Mouse (Mus musculus) spleen, adult 2 months (tissue): ENCODE measurements around the gene Iqgap1. TPM values are rescaled to one million over a fixed set of nuclear protein-coding genes. Genes with fewer than 3 reads are reported as not detected.
"Not testable (repeated sequence)": the region's sequence is repeated elsewhere in the genome, so short reads cannot be mapped to it uniquely, and the experiment has no call there.

ENCODE experiments used
- DNase-seq, 2 experiments: peaks; one replicate each; pipeline versions ENCODE4 v3.0.0 to v3.0.0-alpha.2; 2012 to 2021; ENCODE audit warnings: low spot score in 2 of 2, low read depth in 1 of 2
- H3K27ac ChIP-seq: fragments of 200-500 bp; 2 replicates; pipeline ENCODE4 v1.5.1; 2012; ENCODE audit warnings: low read length, inconsistent platforms; ENCODE audit not compliant: insufficient read depth
- H3K27me3 ChIP-seq: fragments of 200-500 bp; 2 replicates; pipeline ENCODE4 v1.6.1; 2012; ENCODE audit warnings: mild to moderate bottlenecking, moderate library complexity, low read length, inconsistent platforms; ENCODE audit not compliant: control insufficient read depth, insufficient read depth
- H3K36me3 ChIP-seq: fragments of 200-500 bp; 2 replicates; pipeline ENCODE4 v1.6.1; 2012; ENCODE audit warnings: mild to moderate bottlenecking, low read length, inconsistent platforms; ENCODE audit not compliant: control insufficient read depth, insufficient read depth
- H3K4me1 ChIP-seq: fragments of 200-500 bp; 2 replicates; pipeline ENCODE4 v1.6.1; 2011; ENCODE audit warnings: inconsistent platforms; ENCODE audit not compliant: control insufficient read depth, insufficient read depth, insufficient read length
- H3K4me3 ChIP-seq: fragments of 200-500 bp; 2 replicates; pipeline ENCODE4 v1.5.1; 2011; ENCODE audit warnings: mild to moderate bottlenecking, inconsistent platforms; ENCODE audit not compliant: insufficient read depth, insufficient read length; ENCODE audit errors: extremely low read depth
- CTCF ChIP-seq: fragments of 200-500 bp; IDR thresholded peaks from 2 replicates; pipeline ENCODE4 v1.5.1; 2011; ENCODE audit warnings: mild to moderate bottlenecking, inconsistent platforms; ENCODE audit not compliant: insufficient read depth, insufficient read length, insufficient replicate concordance; ENCODE audit errors: extremely low read depth
- POLR2A ChIP-seq: fragments of 200-500 bp; IDR thresholded peaks from 2 replicates; pipeline ENCODE4 v1.6.1; 2011; ENCODE audit warnings: low read depth, low read length, inconsistent platforms
- WGBS: fragments of 180-500 bp; shearing (Covaris S2); methylation state at CpG from one replicate; pipeline ENCODE4 v1.1.7; 2018; 5-methylcytosine and 5-hydroxymethylcytosine counted together
- polyA plus RNA-seq: library from polyadenylated mRNA; depleted of rRNA; stranded (reverse); fragments of >200 nt; gene quantifications from 2 replicates; pipeline ENCODE4 v1.2.3, GENCODE M21; 2012

Gene Iqgap1
- polyA plus RNA-seq, 1 experiment = 55.9 TPM

GRCm38 (mm10) chr7:80838247-80838646, 12.5 kb upstream of the Iqgap1 start:
- Histone ChIP-seq H3K27me3 (no peaks in the 10 kb centered on the region), H3K27ac (no peak overlapping the region), H3K4me3 (no peak overlapping the region), H3K36me3 (no peaks in the 10 kb centered on the region), H3K4me1 (peaks cover 6% of the 10 kb centered on the region)
- no peak for DNase-seq
- 66% methylated on average over 7 of the region's 7 CpGs for whole genome bisulfite sequencing
- TF ChIP-seq POLR2A (no peak), CTCF (no peak)

DNA sequence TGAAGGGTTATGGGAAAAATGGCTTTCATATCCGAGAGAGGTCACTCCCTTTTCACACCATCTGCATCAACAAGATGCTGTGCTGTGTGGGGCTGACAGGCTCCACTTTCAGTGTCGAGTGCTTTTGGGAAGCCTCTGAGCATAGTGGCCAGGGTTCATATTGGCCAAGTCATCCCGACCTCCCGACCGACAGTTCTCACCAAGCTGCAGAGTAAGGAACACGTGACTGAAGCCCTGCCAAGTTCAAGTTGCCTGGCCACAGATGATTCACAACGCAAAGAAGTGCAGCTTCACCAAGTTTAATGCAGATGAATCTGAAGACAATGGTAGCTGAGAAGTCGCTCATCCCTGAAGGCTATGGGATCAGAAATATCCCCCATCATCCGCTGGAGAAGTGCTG, 12.0 kb upstream of the Iqgap1 start:
- Histone ChIP-seq H3K27me3 (no peaks in the 10 kb centered on the region), H3K4me1 (peaks cover 6% of the 10 kb centered on the region), H3K4me3 (no peak overlapping the region), H3K27ac (no peak overlapping the region), H3K36me3 (no peaks in the 10 kb centered on the region)
- no peak for DNase-seq
- 80% methylated on average over 9 of the region's 9 CpGs for WGBS
- TF ChIP-seq POLR2A (no peak), CTCF (no peak)

DNA sequence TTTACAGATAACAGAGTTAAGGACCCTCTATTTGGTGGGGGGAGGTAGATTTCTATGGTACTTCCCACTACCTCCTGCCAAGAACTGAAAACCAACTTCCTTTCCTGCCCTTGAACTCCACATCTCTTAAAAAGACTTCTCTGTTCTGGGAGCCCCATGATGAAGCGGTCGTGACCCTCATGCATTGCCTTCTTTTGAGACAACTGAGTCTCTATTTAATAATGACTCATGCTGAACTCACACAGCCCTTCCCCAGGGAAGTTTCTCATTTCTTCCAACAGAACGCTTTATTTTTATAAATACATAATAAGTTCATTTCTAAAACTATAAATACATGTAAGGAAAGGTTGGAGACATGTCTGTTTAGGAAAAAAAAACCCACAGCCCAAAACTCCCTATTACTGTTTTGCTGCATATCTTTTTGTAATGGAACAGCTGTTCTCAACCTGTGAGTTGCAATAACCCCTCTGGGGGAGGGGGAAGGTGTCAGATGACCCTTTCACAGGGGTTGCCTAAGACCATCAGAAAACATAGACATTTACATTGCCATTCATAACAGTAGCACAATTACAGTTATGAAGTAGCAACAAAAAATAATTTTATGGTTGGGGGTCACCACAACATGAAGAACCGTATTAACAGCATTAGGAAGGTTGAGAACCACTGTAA, 10.3 kb upstream of the Iqgap1 start:
- H3K27ac ChIP-seq = no peak overlapping the region
- peaks cover 6% of the 10 kb centered on the region for H3K4me1 ChIP-seq
- no peaks in the 10 kb centered on the region for H3K36me3 ChIP-seq
- no peak overlapping the region for H3K4me3 ChIP-seq
- WGBS = 61% methylated on average over 4 of the region's 4 CpGs
- TF ChIP-seq POLR2A (no peak), CTCF (no peak)
- no peak for DNase-seq
- H3K27me3 ChIP-seq = no peaks in the 10 kb centered on the region

- TF ChIP-seq CTCF = no peak
- TF ChIP-seq POLR2A = no peak
- Histone ChIP-seq H3K27ac (0 out of 2 replicates have a peak overlapping the region, but pooled peaks have one; percentile 18), H3K4me3 (no peak overlapping the region)
Observed at GRCm38 (mm10) chr7:80833651-80834532, 8.1 kb upstream of the Iqgap1 start.

DNA sequence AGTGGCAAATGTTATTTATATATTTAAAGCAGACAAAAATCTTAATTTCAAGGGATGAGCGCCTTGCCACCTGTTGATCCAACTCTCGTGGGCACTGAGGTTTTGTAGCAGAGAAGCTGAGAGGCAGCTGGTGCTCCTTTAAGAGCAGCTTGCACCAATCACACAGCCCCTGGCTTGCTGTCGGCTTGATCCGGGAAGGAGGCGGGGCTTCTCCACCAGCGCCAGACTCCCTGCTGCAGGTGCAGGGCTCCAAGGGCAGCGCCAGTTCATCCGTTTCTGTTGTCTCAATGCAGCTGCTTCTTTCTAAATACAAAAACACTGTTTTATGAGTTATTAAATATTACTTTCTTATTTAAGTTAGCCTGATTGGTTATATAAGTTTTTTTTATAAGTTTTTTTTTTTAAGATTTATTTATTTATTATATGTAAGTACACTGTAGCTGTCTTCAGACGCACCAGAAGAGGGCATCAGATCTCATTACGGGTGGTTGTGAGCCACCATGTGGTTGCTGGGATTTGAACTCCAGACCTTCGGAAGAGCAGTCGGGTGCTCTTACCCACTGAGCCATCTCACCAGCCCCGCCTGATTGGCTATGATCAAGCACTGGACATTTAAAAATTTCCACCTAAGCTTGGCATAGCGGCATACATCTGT, 7.3 kb upstream of the Iqgap1 start:
- not testable (repeated sequence) for H3K27me3 ChIP-seq, H3K27ac ChIP-seq, H3K36me3 ChIP-seq, H3K4me3 ChIP-seq, H3K4me1 ChIP-seq
- 25% methylated on average over 14 of the region's 14 CpGs for WGBS
- DNase-seq = peak; percentile 30 to 46

More at GRCm38 (mm10) chr7:80833651-80834532, 8.1 kb upstream of the Iqgap1 start:
- 59% methylated on average over 12 of the region's 12 CpGs for WGBS
- DNase-seq = no peak
- Histone ChIP-seq H3K4me1 (peaks cover 2% of the 10 kb centered on the region), H3K27me3 (no peaks in the 10 kb centered on the region), H3K36me3 (no peaks in the 10 kb centered on the region)

GRCm38 (mm10) chr7:80832191-80832590, 6.4 kb upstream of the Iqgap1 start:
- TF ChIP-seq CTCF (no peak), POLR2A (no peak)
- H3K4me3 ChIP-seq = no peak overlapping the region
- H3K4me1 ChIP-seq = peaks cover 2% of the 10 kb centered on the region
- H3K36me3 ChIP-seq = no peaks in the 10 kb centered on the region
- peak; percentile 72 to 75 for DNase-seq
- 3% methylated on average over 4 of the region's 4 CpGs for WGBS
- H3K27me3 ChIP-seq = no peaks in the 10 kb centered on the region
- H3K27ac ChIP-seq = peak overlapping the region; percentile 55; the same call in 1 of the 2 replicates
